Mouse (Mus musculus): Measurements from ENCODE around the gene Efnb3. TPM values are rescaled to one million over a fixed set of nuclear protein-coding genes. Genes with fewer than 3 reads are reported as not detected.

The Efnb3 gene
- under 1 TPM; 0.23 to 0.32 TPM for polyA plus RNA-seq (2017; shearing (Covaris generic))

DNA sequence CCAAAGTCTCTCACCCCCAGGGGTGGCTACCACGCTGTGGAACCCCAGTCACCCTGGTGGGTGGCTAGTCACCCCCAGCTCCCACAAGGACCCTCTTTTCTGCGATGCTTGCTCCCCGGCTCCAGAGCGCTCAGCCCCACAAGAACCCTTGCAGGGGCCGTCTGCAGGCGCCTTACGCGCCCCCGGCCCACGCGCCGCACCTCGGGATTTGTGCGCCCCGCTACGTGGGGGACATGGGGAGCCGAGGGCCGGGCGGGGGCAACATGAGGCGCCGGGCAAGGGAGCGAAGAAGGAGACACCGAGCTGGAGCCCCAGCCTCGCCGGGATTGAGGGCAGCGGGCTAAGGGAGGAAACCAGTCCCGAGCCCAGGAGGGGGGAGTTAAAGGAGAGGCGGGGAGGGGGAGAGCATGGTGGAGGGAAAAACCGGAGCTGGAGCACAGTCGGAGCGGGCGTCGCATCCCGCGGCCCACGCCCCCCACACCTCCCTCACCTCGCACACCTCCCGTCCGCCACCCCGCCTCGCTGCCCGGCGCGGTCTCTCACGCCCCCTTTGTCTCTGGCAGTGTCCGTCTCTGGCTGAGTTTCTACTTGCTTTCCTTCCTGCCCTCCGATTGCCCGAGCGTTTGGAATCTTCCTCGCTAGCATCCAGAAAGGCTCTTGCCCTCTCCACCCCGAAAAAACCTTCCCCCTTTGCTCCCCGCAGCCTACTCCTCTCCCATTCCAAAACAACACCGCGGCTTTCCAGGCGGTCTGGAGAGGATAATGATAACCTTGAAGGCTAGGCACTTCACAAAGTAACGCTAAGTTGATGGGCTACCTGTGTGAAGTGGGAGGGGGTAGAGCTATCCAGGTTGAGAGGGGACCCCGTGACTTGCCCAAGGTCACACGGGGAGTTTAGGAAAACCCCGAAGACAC, at the start of gene Efnb3:
Gene Efnb3 (minus strand): TSS at position 355 of the 915 bp plus-strand sequence.

DNA sequence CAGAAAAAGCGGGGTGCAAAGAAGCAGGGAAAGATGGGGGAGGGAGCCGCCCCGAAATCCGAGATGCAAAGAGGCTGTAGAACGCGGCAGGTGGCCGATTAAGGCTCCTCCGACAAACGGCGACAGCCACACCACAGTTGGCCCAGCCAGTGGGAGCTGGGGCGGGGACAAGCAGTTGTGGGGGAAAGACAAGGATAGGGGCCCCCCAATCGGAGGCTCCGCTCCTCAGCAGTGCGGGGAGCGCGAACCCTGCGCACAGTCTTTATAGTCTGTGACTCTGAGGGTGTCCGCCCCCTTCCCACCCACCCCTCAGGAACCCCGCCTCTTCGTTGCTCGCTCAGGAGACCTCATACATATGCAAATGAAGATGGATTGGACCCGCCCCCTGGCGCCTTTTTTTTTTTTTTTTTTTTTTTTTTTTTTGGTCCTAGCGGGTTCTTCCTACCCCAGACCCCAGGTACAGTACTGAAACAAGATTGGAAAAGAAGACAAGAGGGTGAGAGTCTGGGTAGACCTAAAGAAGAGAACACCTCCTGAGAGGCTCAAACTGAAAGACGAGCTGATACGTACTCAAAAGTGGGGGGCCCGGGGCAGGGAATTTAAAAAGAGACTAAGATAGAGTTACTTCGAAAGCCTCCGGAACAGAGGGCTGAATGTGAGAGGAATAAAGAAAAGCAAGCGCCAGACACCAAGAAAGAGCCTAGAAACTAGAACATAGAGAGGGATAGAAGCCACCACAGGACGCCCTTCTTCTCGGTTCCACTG, 45.9 kb upstream of the Efnb3 start, which contains the start of gene Atp1b2:
Gene Atp1b2 (minus strand): TSS at position 217 of the 765 bp plus-strand sequence.

DNA sequence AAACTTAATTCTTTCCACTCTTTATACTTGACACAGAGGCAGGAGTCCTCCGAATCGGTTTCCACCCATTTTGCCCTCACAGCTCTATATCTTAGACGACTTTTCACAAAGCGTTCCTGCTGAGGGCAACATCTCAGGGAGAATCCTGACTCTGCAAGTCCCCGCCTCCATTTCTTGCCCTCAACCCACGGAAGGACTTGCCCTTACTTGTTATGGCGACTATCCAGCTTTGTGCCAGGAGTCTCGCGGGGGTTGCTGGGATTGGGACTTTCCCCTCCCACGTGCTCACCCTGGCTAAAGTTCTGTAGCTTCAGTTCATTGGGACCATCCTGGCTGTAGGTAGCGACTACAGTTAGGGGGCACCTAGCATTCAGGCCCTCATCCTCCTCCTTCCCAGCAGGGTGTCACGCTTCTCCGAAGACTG, 20.1 kb upstream of the Efnb3 start, which contains the start of the genes Wrap53 and Trp53:
Gene Wrap53 (minus strand): TSS at position 165 of the 424 bp plus-strand sequence.
Gene Trp53 (plus strand): TSS at position 269 of the 424 bp plus-strand sequence.

DNA sequence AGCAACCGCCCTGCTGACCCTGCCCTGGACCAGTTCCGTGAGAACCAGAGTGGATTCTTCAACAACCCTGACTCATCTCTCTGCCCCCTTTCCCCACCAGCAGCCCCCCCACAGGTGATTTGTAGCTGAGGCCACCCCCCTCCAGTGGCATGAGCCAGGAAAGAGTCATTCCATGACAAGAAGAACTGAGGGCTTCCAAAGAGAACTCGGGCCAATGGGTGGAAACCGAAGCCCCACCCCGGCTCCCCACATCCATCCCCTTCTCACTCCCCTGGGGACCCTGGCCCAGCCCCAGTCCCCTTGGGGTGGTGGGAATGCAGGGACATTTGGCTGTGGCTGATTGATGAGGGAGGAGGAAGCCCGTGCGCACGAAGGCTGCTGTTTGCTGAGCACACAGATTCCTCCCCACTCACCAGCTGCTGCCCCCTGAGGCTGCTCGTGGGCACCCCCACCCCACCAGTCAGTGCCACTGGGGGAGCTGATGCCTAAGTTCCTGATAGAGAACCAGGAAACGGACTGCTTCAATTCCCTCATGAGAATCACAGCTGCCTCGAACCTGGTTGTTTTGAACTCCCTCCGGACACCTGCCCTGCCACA, 10.8 kb downstream of the Efnb3 start, which contains the start of gene Dnah2:
Gene Dnah2 (minus strand): TSS at position 51 of the 597 bp plus-strand sequence.

Other genes with a start within 250 kb of the Efnb3 start
- gene Cntrob, start 236.4 kb downstream of the Efnb3 start, polyA plus RNA-seq (2017; shearing (Covaris generic)) = 10 to 100 TPM in 1 of 2 experiments, 1 to 10 TPM in 1; 4.3 to 12.7 TPM
- 100 to 1,000 TPM; 106 to 112 TPM for gene Trappc1, start 236.2 kb downstream of the Efnb3 start, polyA plus RNA-seq (2017; shearing (Covaris generic))
- gene Kcnab3, start 233.9 kb downstream of the Efnb3 start, polyA plus RNA-seq (2017; shearing (Covaris generic)) = 1 to 10 TPM; 1.9 to 3.8 TPM
- 1 to 10 TPM; 2.3 to 8.7 TPM for gene Rnf227, start 219.7 kb downstream of the Efnb3 start, polyA plus RNA-seq (2017; shearing (Covaris generic))
- gene Chd3, start 190.8 kb downstream of the Efnb3 start, polyA plus RNA-seq (2017; shearing (Covaris generic)) = 100 to 1,000 TPM in 1 of 2 experiments, 10 to 100 TPM in 1; 81.9 to 111 TPM
- gene Naa38, start 164.7 kb downstream of the Efnb3 start, polyA plus RNA-seq (2017; shearing (Covaris generic)) = 100 to 1,000 TPM; 128 to 154 TPM
- 10 to 100 TPM; 20.5 to 23.2 TPM for gene Cyb5d1, start 164.6 kb downstream of the Efnb3 start, polyA plus RNA-seq (2017; shearing (Covaris generic))
- under 1 TPM; 0.14 to 0.22 TPM for gene Tmem88, start 162.0 kb downstream of the Efnb3 start, polyA plus RNA-seq (2017; shearing (Covaris generic))
- 1 to 10 TPM; 4.8 to 6.3 TPM for gene Kdm6b, start 146.5 kb downstream of the Efnb3 start, polyA plus RNA-seq (2017; shearing (Covaris generic))
- gene Dnah2, start 11.1 kb downstream of the Efnb3 start, polyA plus RNA-seq (2017; shearing (Covaris generic)) = under 1 TPM; 0.02 to 0.48 TPM
- gene Wrap53, start 20.1 kb upstream of the Efnb3 start, polyA plus RNA-seq (2017; shearing (Covaris generic)) = 10 to 100 TPM; 19.2 to 31.5 TPM
- 100 to 1,000 TPM; 162 to 242 TPM for gene Trp53, start 20.2 kb upstream of the Efnb3 start, polyA plus RNA-seq (2017; shearing (Covaris generic))
- under 1 TPM in 1 of 2 experiments, not detected in 1; 0.14 TPM for gene Atp1b2, start 45.7 kb upstream of the Efnb3 start, polyA plus RNA-seq (2017; shearing (Covaris generic))
- gene Shbg, start 57.7 kb upstream of the Efnb3 start, polyA plus RNA-seq (2017; shearing (Covaris generic)) = under 1 TPM in 1 of 2 experiments, not detected in 1; 0.32 TPM
- gene Sat2, start 61.8 kb upstream of the Efnb3 start, polyA plus RNA-seq (2017; shearing (Covaris generic)) = not detected
- 10 to 100 TPM; 49.1 to 52.6 TPM for gene Fxr2, start 72.8 kb upstream of the Efnb3 start, polyA plus RNA-seq (2017; shearing (Covaris generic))
- gene Sox15, start 95.1 kb upstream of the Efnb3 start, polyA plus RNA-seq (2017; shearing (Covaris generic)) = not detected
- gene Mpdu1, start 102.4 kb upstream of the Efnb3 start, polyA plus RNA-seq (2017; shearing (Covaris generic)) = 10 to 100 TPM; 78.8 to 82.1 TPM
- 10 to 100 TPM in 1 of 2 experiments, 1 to 10 TPM in 1; 5.9 to 15.7 TPM for gene Cd68, start 105.9 kb upstream of the Efnb3 start, polyA plus RNA-seq (2017; shearing (Covaris generic))
- gene Eif4a1, start 112.2 kb upstream of the Efnb3 start, polyA plus RNA-seq (2017; shearing (Covaris generic)) = 100 to 1,000 TPM; 550 to 657 TPM
- gene Senp3, start 121.9 kb upstream of the Efnb3 start, polyA plus RNA-seq (2017; shearing (Covaris generic)) = 10 to 100 TPM; 47.4 to 49.1 TPM
- under 1 TPM; 0.13 to 0.34 TPM for gene Tnfsf13, start 125.6 kb upstream of the Efnb3 start, polyA plus RNA-seq (2017; shearing (Covaris generic))
- under 1 TPM; 0.31 to 0.42 TPM for gene Tnfsf12, start 135.6 kb upstream of the Efnb3 start, polyA plus RNA-seq (2017; shearing (Covaris generic))
- gene Tnfsfm13, start 135.9 kb upstream of the Efnb3 start, polyA plus RNA-seq (2017; shearing (Covaris generic)) = under 1 TPM; 0.08 to 0.44 TPM
- 10 to 100 TPM; 30.9 to 45.6 TPM for gene Polr2a, start 198.4 kb upstream of the Efnb3 start, polyA plus RNA-seq (2017; shearing (Covaris generic))
- not detected for gene Slc35g3, start 201.8 kb upstream of the Efnb3 start, polyA plus RNA-seq (2017; shearing (Covaris generic))
- gene Zbtb4, start 205.7 kb upstream of the Efnb3 start, polyA plus RNA-seq (2017; shearing (Covaris generic)) = 1 to 10 TPM; 4.9 to 5.8 TPM
- 1 to 10 TPM; 1.6 to 3.6 TPM for gene Chrnb1, start 235.7 kb upstream of the Efnb3 start, polyA plus RNA-seq (2017; shearing (Covaris generic))
- not detected for gene Fgf11, start 241.7 kb upstream of the Efnb3 start, polyA plus RNA-seq (2017; shearing (Covaris generic))
- gene Tmem102, start 245.4 kb upstream of the Efnb3 start, polyA plus RNA-seq (2017; shearing (Covaris generic)) = under 1 TPM in 1 of 2 experiments, not detected in 1; 0.38 TPM

Measured in activated CD4-positive, CD25-positive, alpha-beta regulatory T cell (primary cell).